ENCODE assay signal across 15 mouse cellular contexts in genomic region chr5:72791386-72791785, GRCm38 (mm10). TPM values are rescaled to one million over a fixed set of nuclear protein-coding genes. Genes with fewer than 3 reads are reported as not detected.
"Had no signal": no experiment of that assay in that cellular context is flagged by ENCODE, and none has a peak within 500 bp of the region (broad histone marks: within the 10 kb centered on the region; RNA-seq: fewer than 3 reads in every experiment).

No protein-coding gene starts in this region.

- H3K27me3 ChIP-seq: hindbrain, embryonic 15.5 days; neural tube, embryonic 13.5 days; stomach, embryonic 15.5 days had no signal

- H3K36me3 ChIP-seq: hindbrain, embryonic 15.5 days; limb, embryonic 13.5 days; neural tube, embryonic 13.5 days had no signal

- H3K9me3 ChIP-seq: hindbrain, embryonic 15.5 days; limb, embryonic 13.5 days; neural tube, embryonic 13.5 days; stomach, embryonic 15.5 days had no signal

- H3K4me2 ChIP-seq: hindbrain, embryonic 15.5 days; limb, embryonic 13.5 days; neural tube, embryonic 13.5 days; stomach, embryonic 15.5 days had no signal

- H3K9ac ChIP-seq: hindbrain, embryonic 15.5 days; limb, embryonic 13.5 days; liver, embryonic 14.5 days; neural tube, embryonic 13.5 days; stomach, embryonic 15.5 days had no signal

- H3K27ac ChIP-seq: hindbrain, embryonic 15.5 days; limb, embryonic 13.5 days; liver, embryonic 14.5 days; neural tube, embryonic 13.5 days; stomach, embryonic 15.5 days had no signal

- H3K4me3 ChIP-seq: hindbrain, embryonic 15.5 days; limb, embryonic 13.5 days; neural tube, embryonic 13.5 days; stomach, embryonic 15.5 days had no signal

- DNase-seq: layer of hippocampus, adult 9-11 months; layer of hippocampus, postnatal 36 days; lung, adult 18-20 months; midbrain, embryonic 14.5 days; retina, postnatal 1 day; right cerebral cortex, postnatal 4 days; spleen, adult 18-20 months; thymus, adult 2 months; thymus, postnatal 25 days had no signal

RNA-seq across cellular contexts. Expression of gene Txk, which starts 38.8 kb away (rescaled TPM):
- polyA plus RNA-seq: hindbrain, embryonic 11.5 days had no signal
